Mouse (Mus musculus) lung, adult 2 months (tissue): ENCODE results near the gene Fam198b. TPM values are rescaled to one million over a fixed set of nuclear protein-coding genes. Genes with fewer than 3 reads are reported as not detected.
"Not testable (repeated sequence)": the region's sequence is repeated elsewhere in the genome, so short reads cannot be mapped to it uniquely, and the experiment has no call there.

ENCODE experiments used
- DNase-seq: peaks from one replicate; pipeline ENCODE4 v3.0.0; 2022
- H3K4me1 ChIP-seq: fragments of 200-500 bp; 2 replicates; pipeline ENCODE4 v1.6.1; 2011; ENCODE audit warnings: low read length; ENCODE audit not compliant: control insufficient read depth, insufficient read depth
- H3K4me3 ChIP-seq: fragments of 200-500 bp; replicated peaks from 2 replicates; pipeline ENCODE3; 2011; ENCODE audit warnings: low read depth, mild to moderate bottlenecking, control low read depth, low read length; ENCODE audit errors: extremely low read depth
- CTCF ChIP-seq: fragments of 200-500 bp; IDR thresholded peaks from 2 replicates; pipeline ENCODE4 v1.5.1; 2011; ENCODE audit warnings: mild to moderate bottlenecking, low read length, control low read depth; ENCODE audit not compliant: insufficient read depth
- POLR2A ChIP-seq: fragments of 200-500 bp; IDR thresholded peaks from 2 replicates; pipeline ENCODE4 v1.6.1; 2011; ENCODE audit warnings: low read depth, mild to moderate bottlenecking, control low read depth, low read length, borderline replicate concordance; ENCODE audit errors: extremely low read depth
- WGBS: fragments of 180-500 bp; shearing (Covaris S2); methylation state at CpG from one replicate; pipeline ENCODE4 v1.1.7; 2018; 5-methylcytosine and 5-hydroxymethylcytosine counted together
- polyA plus RNA-seq: library from polyadenylated mRNA; depleted of rRNA; stranded (reverse); fragments of >200 nt; gene quantifications from 2 replicates; pipeline ENCODE4 v1.2.3, GENCODE M21; 2012

The Fam198b gene
- polyA plus RNA-seq, 1 experiment = 20.3 TPM

DNA sequence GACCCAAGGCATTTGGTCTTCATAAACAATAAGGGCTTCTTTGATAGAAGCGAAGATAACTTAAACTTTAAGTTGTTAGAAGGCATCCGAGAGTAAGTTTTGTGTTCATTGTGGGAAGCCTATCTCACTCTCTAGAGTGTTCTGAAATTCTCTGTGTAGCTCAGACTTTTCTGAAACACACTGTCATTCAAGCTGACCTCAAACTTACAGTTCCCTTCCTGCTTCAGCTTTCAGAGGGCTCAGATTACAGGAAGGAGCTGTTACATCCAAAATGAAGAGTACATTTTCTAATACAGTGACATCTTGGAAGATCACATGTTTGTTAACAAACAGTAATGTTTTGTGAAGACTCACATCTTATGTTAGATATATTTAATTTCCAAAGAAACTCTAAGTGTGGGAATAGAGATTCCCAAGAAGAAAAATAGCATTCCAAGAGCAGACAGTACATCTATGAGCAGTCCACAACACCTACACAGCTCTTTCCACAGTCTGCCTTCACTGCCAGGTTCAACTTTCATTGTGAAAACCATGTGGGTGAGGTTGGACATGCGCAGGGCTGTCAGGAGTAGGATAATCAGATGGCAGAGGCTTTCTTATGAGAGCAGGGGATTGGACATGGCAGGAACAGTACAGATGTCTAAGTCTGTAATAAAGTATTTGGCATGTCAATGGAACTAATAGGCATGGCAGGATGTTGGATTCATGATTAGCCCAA is 52.6 kb downstream of the Fam198b start:
- WGBS = 73% methylated on average over 3 of the region's 3 CpGs
- H3K4me1 ChIP-seq = peaks cover 2% of the 10 kb centered on the region
- DNase-seq = no peak
- no peak overlapping the region for H3K4me3 ChIP-seq
- no peak for TF ChIP-seq POLR2A
- no peak for TF ChIP-seq CTCF

DNA sequence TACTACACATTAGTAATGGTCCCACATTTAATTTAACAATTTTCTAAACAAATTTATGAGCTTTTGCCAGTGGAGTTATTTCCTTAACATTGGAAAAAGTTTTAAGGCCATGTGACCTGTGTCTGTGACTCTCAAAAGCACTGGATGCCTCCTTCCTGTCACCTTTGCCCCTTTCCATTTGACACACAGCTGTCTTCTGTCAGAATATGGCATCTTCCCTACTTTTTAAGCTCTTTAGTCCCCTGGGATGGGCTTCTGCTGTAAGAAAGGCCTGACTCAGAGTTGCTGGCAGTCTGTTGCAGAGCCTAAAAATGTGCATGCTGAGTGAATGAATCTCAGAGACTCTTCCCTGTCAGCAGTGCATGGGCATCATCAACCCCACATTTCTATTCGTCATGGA is 63.4 kb downstream of the Fam198b start:
- peaks cover 4% of the 10 kb centered on the region; the same call in 1 of the 2 replicates for H3K4me1 ChIP-seq
- DNase-seq = no peak
- TF ChIP-seq CTCF (no peak), POLR2A (no peak)
- WGBS = 64% methylated on average over 1 of the region's 1 CpGs
- H3K4me3 ChIP-seq = no peak overlapping the region

DNA sequence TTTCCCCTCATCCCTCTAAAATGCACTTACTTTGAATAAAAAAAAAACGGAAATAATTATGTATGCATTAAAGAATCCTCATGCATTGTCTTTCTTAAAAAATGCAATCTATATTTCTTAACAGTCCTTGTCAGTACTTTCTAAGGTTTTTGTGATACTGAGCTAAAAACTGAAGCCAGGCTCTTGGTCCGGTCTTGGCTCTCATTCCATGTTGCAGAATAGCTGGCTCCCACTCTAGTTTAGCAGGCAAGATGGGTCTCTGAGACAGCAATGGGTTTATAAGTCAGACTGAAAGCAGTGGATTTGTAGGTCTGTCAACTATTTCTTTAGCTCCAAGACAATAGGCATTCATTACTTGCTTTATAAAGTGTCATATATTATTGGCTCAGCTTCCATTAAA is 63.8 kb downstream of the Fam198b start:
- WGBS = 64% methylated on average over 2 of the region's 2 CpGs
- Histone ChIP-seq H3K4me1 (peaks cover 4% of the 10 kb centered on the region; the same call in 1 of the 2 replicates), H3K4me3 (no peak overlapping the region)
- no peak for TF ChIP-seq POLR2A
- TF ChIP-seq CTCF = no peak
- DNase-seq = no peak

DNA sequence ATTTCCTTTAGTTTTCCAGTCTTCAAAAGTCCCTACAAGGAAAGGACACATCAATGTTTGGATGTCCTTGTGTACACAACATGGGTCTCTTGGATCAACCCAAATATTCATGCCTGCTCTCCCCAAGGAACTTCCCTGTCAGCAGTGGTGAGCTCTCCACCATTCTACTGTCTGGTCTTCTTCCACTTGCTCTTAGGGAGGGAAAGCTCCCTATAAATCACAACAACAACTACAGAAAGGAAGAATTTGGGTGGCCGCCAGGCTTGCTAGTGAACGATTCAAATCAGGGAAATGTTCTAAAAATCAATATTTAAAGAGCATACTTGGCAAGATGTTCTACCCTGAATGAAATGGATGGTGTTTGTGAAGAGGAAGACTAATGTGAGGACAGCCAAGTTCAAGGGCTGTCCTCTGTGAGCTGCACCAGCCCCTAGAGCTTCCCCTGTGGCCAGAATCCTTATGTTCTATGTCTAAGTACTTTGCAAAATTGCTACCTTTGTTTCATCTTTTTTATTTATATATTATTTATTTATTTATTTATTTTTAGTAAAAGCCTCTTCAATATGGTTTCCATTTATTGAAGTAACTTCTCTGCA is 68.9 kb downstream of the Fam198b start:
- WGBS = 56% methylated on average over 2 of the region's 2 CpGs
- no peak for DNase-seq
- Histone ChIP-seq H3K4me3 (no peak overlapping the region), H3K4me1 (no peaks in the 10 kb centered on the region; the same call in none of the 2 replicates)
- TF ChIP-seq CTCF (no peak), POLR2A (no peak)

DNA sequence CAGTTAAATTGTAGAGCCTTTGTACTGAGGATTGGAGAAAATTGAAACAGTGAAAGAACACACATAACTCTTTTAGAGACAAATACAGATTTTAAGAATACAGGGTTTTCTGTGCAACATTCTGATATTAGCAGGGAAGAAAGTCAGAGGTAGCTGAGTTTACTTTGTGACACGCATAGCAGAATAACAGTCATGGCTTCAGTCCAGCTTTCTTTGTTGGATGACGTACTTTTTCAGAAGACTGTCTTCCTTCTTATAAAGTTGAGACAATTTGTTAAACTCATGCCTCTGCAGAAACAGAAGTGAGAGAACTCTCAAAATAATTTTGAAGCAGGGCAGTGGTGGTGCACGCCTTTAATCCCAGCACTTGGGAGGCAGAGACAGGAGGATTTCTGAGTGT is 70.9 kb downstream of the Fam198b start:
- no peak for TF ChIP-seq POLR2A
- no peak for TF ChIP-seq CTCF
- 62% methylated on average over 3 of the region's 3 CpGs for WGBS
- Histone ChIP-seq H3K4me3 (no peak overlapping the region), H3K4me1 (no peaks in the 10 kb centered on the region; the same call in none of the 2 replicates)
- no peak for DNase-seq

DNA sequence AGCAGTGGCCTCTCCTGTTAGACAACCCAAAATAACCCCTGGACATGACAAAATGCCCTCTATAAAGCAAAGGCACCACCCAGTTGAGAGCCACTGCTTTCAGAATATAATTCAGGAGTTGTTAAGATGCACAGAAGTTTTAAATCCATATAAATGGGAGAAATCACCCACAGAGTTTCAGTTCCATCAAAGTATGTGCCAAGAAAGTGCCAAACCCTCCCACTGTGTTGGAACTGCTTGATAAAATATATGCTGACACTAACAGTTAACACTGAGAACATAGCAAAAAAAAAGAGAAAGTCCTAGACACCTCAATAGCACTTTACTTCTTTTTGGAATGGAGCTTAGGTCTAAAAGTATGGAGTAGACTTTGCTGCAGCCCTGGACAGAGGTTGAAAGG is 72.5 kb downstream of the Fam198b start:
- H3K4me3 ChIP-seq = no peak overlapping the region
- H3K4me1 ChIP-seq = no peaks in the 10 kb centered on the region; the same call in none of the 2 replicates
- DNase-seq = no peak
- TF ChIP-seq POLR2A (no peak), CTCF (no peak)

DNA sequence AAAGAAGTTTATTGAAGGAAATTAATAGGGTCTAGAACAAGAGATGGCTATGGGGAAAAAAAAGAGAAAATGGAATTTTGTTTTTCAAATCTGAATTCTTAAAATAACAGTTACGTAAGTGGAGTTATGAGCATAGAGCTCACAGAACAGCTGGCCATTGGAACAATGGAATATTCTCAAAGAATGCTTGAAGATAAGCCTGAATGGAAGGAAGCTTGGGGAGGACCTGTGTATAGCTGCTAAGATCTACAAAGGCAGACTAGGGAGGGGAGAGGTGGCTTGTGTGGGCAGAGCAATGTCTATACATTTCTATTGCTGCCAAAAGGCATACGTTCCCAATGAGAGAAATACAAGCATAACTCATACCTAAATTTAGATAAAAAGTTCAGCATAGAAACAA is 73.4 kb downstream of the Fam198b start:
- DNase-seq = no peak
- WGBS = 53% methylated on average over 2 of the region's 2 CpGs
- TF ChIP-seq CTCF (no peak), POLR2A (no peak)
- Histone ChIP-seq H3K4me3 (no peak overlapping the region), H3K4me1 (no peaks in the 10 kb centered on the region; the same call in none of the 2 replicates)

DNA sequence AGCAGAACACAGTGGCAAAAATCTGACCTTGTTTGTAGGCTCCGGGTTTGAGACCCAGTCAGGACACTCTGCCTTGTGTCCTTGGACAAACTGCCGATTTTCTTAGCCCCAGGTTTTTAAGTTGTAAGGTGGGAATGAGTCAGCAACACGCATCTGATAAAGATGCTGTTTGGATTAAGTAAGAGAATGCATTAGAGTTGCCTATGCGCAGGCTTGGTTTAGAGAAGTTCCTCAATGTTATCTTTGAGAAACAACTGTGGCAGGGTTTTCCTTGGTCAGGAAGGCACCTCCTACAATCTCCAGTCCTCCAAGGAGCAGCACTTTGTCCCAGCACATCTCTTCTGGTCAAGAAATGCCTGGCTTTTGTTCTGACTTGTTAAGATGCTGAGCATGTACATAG is 82.4 kb downstream of the Fam198b start:
- no peak for DNase-seq
- 51% methylated on average over 4 of the region's 4 CpGs for WGBS

DNA sequence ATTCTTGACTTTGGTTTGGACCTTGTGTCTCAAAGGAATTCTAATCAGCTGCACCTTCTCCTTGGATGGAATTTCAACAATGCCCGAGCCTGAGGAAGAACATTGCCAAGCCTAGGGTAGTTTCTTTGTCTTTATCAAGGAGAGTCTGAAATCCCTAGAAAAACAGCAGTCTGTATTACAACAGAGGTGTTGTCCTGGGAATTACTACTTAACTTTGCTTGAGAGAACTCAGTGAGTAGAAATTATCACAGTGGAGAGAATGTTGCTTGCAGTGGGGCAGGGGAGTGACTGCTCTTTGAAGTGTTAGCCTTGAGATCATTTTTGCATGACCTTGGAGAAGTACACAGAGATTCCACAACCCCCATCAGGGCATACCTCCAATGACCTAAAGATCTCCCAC is 83.0 kb downstream of the Fam198b start:
- no peak overlapping the region for H3K4me3 ChIP-seq
- 50% methylated on average over 1 of the region's 1 CpGs for WGBS
- H3K4me1 ChIP-seq = no peaks in the 10 kb centered on the region; the same call in 1 of the 2 replicates
- DNase-seq = no peak
- TF ChIP-seq POLR2A (no peak), CTCF (no peak)

More for the DNA sequence above, 82.4 kb downstream of the Fam198b start:
- Histone ChIP-seq H3K4me1 (no peaks in the 10 kb centered on the region; the same call in 1 of the 2 replicates), H3K4me3 (no peak overlapping the region)
- TF ChIP-seq POLR2A = no peak

DNA sequence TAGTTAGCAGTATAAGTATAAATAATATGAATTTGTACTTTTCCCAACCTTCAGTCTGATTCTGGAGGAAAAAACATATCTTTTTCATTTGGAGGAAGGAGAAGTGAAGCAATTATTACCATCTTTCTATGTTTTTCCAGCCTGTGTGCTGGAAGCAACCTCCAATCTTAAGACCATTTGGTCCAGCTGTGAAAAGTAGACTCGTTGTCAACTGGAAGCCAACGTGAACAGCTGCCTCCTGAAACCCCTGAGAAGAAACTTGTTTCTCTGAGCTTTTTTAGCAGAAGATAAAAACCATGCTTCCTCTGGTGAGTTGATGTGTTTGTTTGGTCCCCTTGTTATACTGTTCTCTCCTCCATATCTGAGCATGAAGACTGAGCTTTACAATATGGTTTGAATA is 84.1 kb downstream of the Fam198b start:
- H3K4me1 ChIP-seq = no peaks in the 10 kb centered on the region; the same call in 1 of the 2 replicates
- TF ChIP-seq CTCF (no peak), POLR2A (no peak)
- no peak for DNase-seq
- WGBS = 61% methylated on average over 2 of the region's 2 CpGs
- no peak overlapping the region for H3K4me3 ChIP-seq

DNA sequence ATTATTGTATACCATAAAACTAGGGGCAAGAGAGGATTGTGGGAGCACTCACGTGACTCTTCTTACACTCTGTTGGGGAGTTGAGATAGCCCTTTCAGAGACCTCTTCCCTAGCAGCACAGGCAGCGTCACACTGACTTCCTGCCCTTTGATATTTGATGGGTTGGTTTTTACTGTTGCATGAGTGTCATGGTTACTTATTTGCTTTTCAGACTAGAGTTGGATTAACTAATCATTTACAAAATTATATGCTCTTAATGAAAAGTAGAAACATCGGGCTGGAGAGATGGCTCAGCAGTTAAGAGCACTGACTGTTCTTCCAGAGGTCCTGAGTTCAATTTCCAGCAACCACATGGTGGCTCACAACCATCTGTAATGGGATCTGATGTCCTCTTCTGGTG is 85.2 kb downstream of the Fam198b start:
- H3K4me3 ChIP-seq, H3K4me1 ChIP-seq, DNase-seq: not testable (repeated sequence)
- WGBS = 71% methylated on average over 3 of the region's 3 CpGs
